Mouse (Mus musculus) ES-Bruce4 (cell line): ENCODE results near the gene Gm16867.
"Not testable (repeated sequence)": the region's sequence is repeated elsewhere in the genome, so short reads cannot be mapped to it uniquely, and the experiment has no call there.

Experiments used
- CTCF ChIP-seq: IDR thresholded peaks from one replicate; pipeline ENCODE4 v1.8.1; 2011; ENCODE audit warnings: low read depth, low read length
- EP300 ChIP-seq: IDR thresholded peaks from 2 replicates; pipeline ENCODE4 v1.6.1; 2011; ENCODE audit warnings: low read depth, low read length; ENCODE audit not compliant: insufficient read depth
- POLR2A ChIP-seq: IDR thresholded peaks from one replicate; pipeline ENCODE4 v1.8.1; 2011; ENCODE audit warnings: low read length; ENCODE audit not compliant: insufficient read depth

DNA sequence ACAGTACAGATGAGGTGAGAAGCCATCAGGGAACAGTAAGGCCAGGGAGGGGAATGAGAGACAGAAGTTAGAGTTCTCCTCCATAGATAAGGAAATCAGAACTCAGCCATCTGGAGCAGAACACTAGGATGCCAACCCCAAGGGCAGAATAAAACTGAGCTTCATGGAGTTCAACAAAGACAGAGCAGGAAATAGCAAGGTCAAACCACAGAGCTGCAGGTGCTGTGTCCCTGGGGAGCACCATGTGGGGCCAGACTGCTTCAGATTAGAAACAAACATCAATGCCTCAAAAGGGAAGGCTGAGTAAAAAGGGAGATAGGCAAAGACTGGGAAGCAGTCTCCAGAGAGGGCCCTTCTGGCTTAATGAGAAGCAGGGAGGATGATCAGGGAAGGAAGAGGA, 6.9 kb downstream of the Gm16867 start:
- TF ChIP-seq CTCF, EP300, POLR2A: not testable (repeated sequence)
